Mouse (Mus musculus) embryonic fibroblast, embryonic 13.5 days (primary cell): ENCODE results near the gene Kl. TPM values are rescaled to one million over a fixed set of nuclear protein-coding genes. Genes with fewer than 3 reads are reported as not detected.

Experiments used
- H3K27ac ChIP-seq: 2 replicates; pipeline ENCODE4 v1.5.1; 2012; ENCODE audit warnings: low read length, control low read depth, inconsistent platforms; ENCODE audit not compliant: insufficient read depth
- H3K4me1 ChIP-seq: 2 replicates; pipeline ENCODE4 v1.6.1; 2011; ENCODE audit warnings: low read length; ENCODE audit not compliant: control insufficient read depth, insufficient read depth
- H3K4me3 ChIP-seq: 2 replicates; pipeline ENCODE4 v1.5.1; 2011; ENCODE audit warnings: mild to moderate bottlenecking, control low read depth, low read length; ENCODE audit not compliant: insufficient read depth
- CTCF ChIP-seq: IDR thresholded peaks from 2 replicates; pipeline ENCODE4 v1.5.1; 2011; ENCODE audit warnings: mild to moderate bottlenecking, control low read depth, low read length, moderate library complexity, borderline replicate concordance; ENCODE audit not compliant: insufficient read depth
- POLR2A ChIP-seq: IDR thresholded peaks from 2 replicates; pipeline ENCODE4 v1.6.1; 2011; ENCODE audit warnings: low read depth, mild to moderate bottlenecking, control low read depth, low read length, moderate library complexity
- polyA plus RNA-seq: library from polyadenylated mRNA; stranded (reverse); fragments of >200 nt; gene quantifications from 2 replicates; pipeline ENCODE4 v1.2.4, GENCODE M21; 2011; ENCODE audit warnings: low read depth; ENCODE audit not compliant: missing spikeins, insufficient read length

Gene Kl
- polyA plus RNA-seq, 1 experiment, result not detected

- no peak overlapping the region for H3K4me3 ChIP-seq
- TF ChIP-seq CTCF, result no peak
- TF ChIP-seq POLR2A, result no peak
- H3K27ac ChIP-seq, result no peak overlapping the region
- no peaks in the 10 kb centered on the region for H3K4me1 ChIP-seq
Observed at GRCm38 (mm10) chr5:150962756-150963155, 10.3 kb downstream of the Kl start.

- TF ChIP-seq POLR2A, result no peak
- no peak for TF ChIP-seq CTCF
- Histone ChIP-seq H3K27ac (no peak overlapping the region), H3K4me3 (no peak overlapping the region), H3K4me1 (no peaks in the 10 kb centered on the region)
Observed at GRCm38 (mm10) chr5:150967925-150968324, 15.5 kb downstream of the Kl start.

GRCm38 (mm10) chr5:150970551-150970950, 18.1 kb downstream of the Kl start:
- Histone ChIP-seq H3K4me3 (no peak overlapping the region), H3K27ac (no peak overlapping the region), H3K4me1 (no peaks in the 10 kb centered on the region)
- TF ChIP-seq CTCF (no peak), POLR2A (no peak)

- TF ChIP-seq CTCF, result no peak
- TF ChIP-seq POLR2A, result no peak
- no peak overlapping the region for H3K4me3 ChIP-seq
- H3K4me1 ChIP-seq, result no peaks in the 10 kb centered on the region
- H3K27ac ChIP-seq, result no peak overlapping the region
Observed at GRCm38 (mm10) chr5:150971126-150971525, 18.7 kb downstream of the Kl start.

- Histone ChIP-seq H3K27ac (no peak overlapping the region), H3K4me3 (no peak overlapping the region), H3K4me1 (no peaks in the 10 kb centered on the region)
- TF ChIP-seq CTCF, result no peak
- no peak for TF ChIP-seq POLR2A
Observed at GRCm38 (mm10) chr5:150974226-150974625, 21.8 kb downstream of the Kl start.

- TF ChIP-seq POLR2A (no peak), CTCF (no peak)
- Histone ChIP-seq H3K4me1 (no peaks in the 10 kb centered on the region), H3K4me3 (no peak overlapping the region), H3K27ac (no peak overlapping the region)
Observed at GRCm38 (mm10) chr5:150977383-150977958, 25.1 kb downstream of the Kl start.

GRCm38 (mm10) chr5:150979341-150980136, 27.1 kb downstream of the Kl start:
- H3K27ac ChIP-seq, result no peak overlapping the region
- H3K4me3 ChIP-seq, result no peak overlapping the region
- no peaks in the 10 kb centered on the region for H3K4me1 ChIP-seq
- no peak for TF ChIP-seq POLR2A
- TF ChIP-seq CTCF, result no peak

GRCm38 (mm10) chr5:150982082-150982481, 29.7 kb downstream of the Kl start:
- no peaks in the 10 kb centered on the region for H3K4me1 ChIP-seq
- H3K27ac ChIP-seq, result no peak overlapping the region
- TF ChIP-seq POLR2A (no peak), CTCF (no peak)
- no peak overlapping the region for H3K4me3 ChIP-seq

- Histone ChIP-seq H3K27ac (no peak overlapping the region), H3K4me3 (no peak overlapping the region), H3K4me1 (peaks cover 3% of the 10 kb centered on the region; the same call in 1 of the 2 replicates)
- TF ChIP-seq POLR2A (no peak), CTCF (no peak)
Observed at GRCm38 (mm10) chr5:150994096-150994495, 41.7 kb downstream of the Kl start.

- peaks cover 3% of the 10 kb centered on the region; the same call in 1 of the 2 replicates for H3K4me1 ChIP-seq
- no peak overlapping the region for H3K4me3 ChIP-seq
- TF ChIP-seq CTCF, result no peak
- no peak for TF ChIP-seq POLR2A
- no peak overlapping the region for H3K27ac ChIP-seq
Observed at GRCm38 (mm10) chr5:150996586-150996985, 44.2 kb downstream of the Kl start.

- TF ChIP-seq POLR2A (no peak), CTCF (no peak)
- H3K27ac ChIP-seq, result no peak overlapping the region
- no peak overlapping the region for H3K4me3 ChIP-seq
- peaks cover 3% of the 10 kb centered on the region; the same call in 1 of the 2 replicates for H3K4me1 ChIP-seq
Observed at GRCm38 (mm10) chr5:151001111-151001510, 48.7 kb downstream of the Kl start.
